Mouse (Mus musculus) spleen, adult 18-20 months (tissue): ENCODE data around the gene Ptpn13.
A peak's percentile ranks its signal among the peaks of the same experiment; 100 is the strongest.

Source experiments
- DNase-seq, 2 experiments: peaks; one replicate each; pipeline ENCODE4 v3.0.0; 2022; ENCODE audit warnings: mixed read lengths in 2 of 2

The Ptpn13 gene

GRCm38 (mm10) chr5:103598881-103599280, 173.9 kb downstream of the Ptpn13 start:
- no peak for DNase-seq

- no peak for DNase-seq
Observed at GRCm38 (mm10) chr5:103603115-103603893, 178.3 kb downstream of the Ptpn13 start.

GRCm38 (mm10) chr5:103605707-103606106, 180.7 kb downstream of the Ptpn13 start:
- DNase-seq, result no peak

- DNase-seq, result no peak
Observed at GRCm38 (mm10) chr5:103610148-103610547, 185.2 kb downstream of the Ptpn13 start.

- no peak for DNase-seq
Observed at GRCm38 (mm10) chr5:103610856-103611472, 186.0 kb downstream of the Ptpn13 start.

- DNase-seq, result no peak
Observed at GRCm38 (mm10) chr5:103612316-103612715, 187.3 kb downstream of the Ptpn13 start.

- DNase-seq, result no peak
Observed at GRCm38 (mm10) chr5:103614356-103614755, 189.4 kb downstream of the Ptpn13 start.

- DNase-seq, result no peak
Observed at GRCm38 (mm10) chr5:103617191-103617590, 192.2 kb downstream of the Ptpn13 start.

- no peak for DNase-seq
Observed at GRCm38 (mm10) chr5:103620301-103620973, 195.4 kb downstream of the Ptpn13 start.

- no peak for DNase-seq
Observed at GRCm38 (mm10) chr5:103622321-103622720, 197.3 kb downstream of the Ptpn13 start.

- DNase-seq, result no peak
Observed at GRCm38 (mm10) chr5:103624831-103625230, 199.8 kb downstream of the Ptpn13 start.

GRCm38 (mm10) chr5:103628499-103628898, 203.5 kb downstream of the Ptpn13 start:
- no peak for DNase-seq

- DNase-seq, result peak in 1 of 2 experiments; percentile 10
Observed at GRCm38 (mm10) chr5:103629111-103629764, 204.2 kb downstream of the Ptpn13 start, which contains the start of gene Slc10a6. Gene Slc10a6, minus strand, starts transcription at chr5:103629403.

GRCm38 (mm10) chr5:103629854-103630580, 205.0 kb downstream of the Ptpn13 start:
- DNase-seq, result no peak

GRCm38 (mm10) chr5:103637162-103637561, 212.2 kb downstream of the Ptpn13 start:
- no peak for DNase-seq

GRCm38 (mm10) chr5:103644167-103644566, 219.2 kb downstream of the Ptpn13 start:
- no peak for DNase-seq

- DNase-seq, result no peak
Observed at GRCm38 (mm10) chr5:103647320-103647719, 222.3 kb downstream of the Ptpn13 start.
